Mouse (Mus musculus): Measurements from ENCODE around the gene Ifna16. TPM values are rescaled to one million over a fixed set of nuclear protein-coding genes. Genes with fewer than 3 reads are reported as not detected.

Ifna16 gene
- polyA plus RNA-seq, 1 experiment from 2014 or later = not detected

- no peak for ATAC-seq (replicated peaks; ENCODE audit: low FRiP score)
- no peak overlapping the region for H3K9ac ChIP-seq (ENCODE audit: low read length)
- H3K4me1 ChIP-seq (replicated peaks; ENCODE audit: control insufficient read depth, insufficient read depth, low read length) = no peaks in the 10 kb centered on the region
- H3K4me3 ChIP-seq (ENCODE audit: low read depth, low read length) = no peak overlapping the region
- H3K36me3 ChIP-seq (ENCODE audit: control insufficient read depth, insufficient read depth, low read length) = no peaks in the 10 kb centered on the region
- no peaks in the 10 kb centered on the region for H3K27me3 ChIP-seq (ENCODE audit: control insufficient read depth, insufficient read depth, low read length)
- no peak overlapping the region for H3K27ac ChIP-seq (ENCODE audit: low read depth, low read length)
- 94% methylated on average over 1 of the region's 1 CpGs for WGBS
- DNase-seq (ENCODE audit: low spot score) = no peak
- no peaks in the 10 kb centered on the region for H3K9me3 ChIP-seq (ENCODE audit: control insufficient read depth, low read length)
- no peak overlapping the region for H3K4me2 ChIP-seq (ENCODE audit: low read depth, low read length, severe bottlenecking)
These were observed 22.6 kb upstream of the Ifna16 start for GRCm38 (mm10) chr4:88699301-88699700.

- no peak overlapping the region for H3K9ac ChIP-seq (ENCODE audit: low read length)
- H3K9me3 ChIP-seq (ENCODE audit: control insufficient read depth, low read length) = no peaks in the 10 kb centered on the region
- no peaks in the 10 kb centered on the region for H3K27me3 ChIP-seq (ENCODE audit: control insufficient read depth, insufficient read depth, low read length)
- H3K4me2 ChIP-seq (ENCODE audit: low read depth, low read length, severe bottlenecking) = no peak overlapping the region
- no peaks in the 10 kb centered on the region for H3K36me3 ChIP-seq (ENCODE audit: control insufficient read depth, insufficient read depth, low read length)
- H3K4me3 ChIP-seq (ENCODE audit: low read depth, low read length) = no peak overlapping the region
- 90% methylated on average over 5 of the region's 5 CpGs for WGBS
- no peaks in the 10 kb centered on the region for H3K4me1 ChIP-seq (replicated peaks; ENCODE audit: control insufficient read depth, insufficient read depth, low read length)
- H3K27ac ChIP-seq (ENCODE audit: low read depth, low read length) = no peak overlapping the region
- DNase-seq (ENCODE audit: low spot score) = no peak
- ATAC-seq (replicated peaks; ENCODE audit: low FRiP score) = no peak
These were observed 22.1 kb upstream of the Ifna16 start for GRCm38 (mm10) chr4:88698781-88699180.

- no peak for DNase-seq (ENCODE audit: low spot score)
- Histone ChIP-seq H3K36me3 (ENCODE audit: control insufficient read depth, insufficient read depth, low read length) (no peaks in the 10 kb centered on the region), H3K27ac (ENCODE audit: low read depth, low read length) (no peak overlapping the region), H3K4me3 (ENCODE audit: low read depth, low read length) (no peak overlapping the region), H3K27me3 (ENCODE audit: control insufficient read depth, insufficient read depth, low read length) (no peaks in the 10 kb centered on the region), H3K4me2 (ENCODE audit: low read depth, low read length, severe bottlenecking) (no peak overlapping the region), H3K4me1 (replicated peaks; ENCODE audit: control insufficient read depth, insufficient read depth, low read length) (no peaks in the 10 kb centered on the region), H3K9ac (ENCODE audit: low read length) (no peak overlapping the region), H3K9me3 (ENCODE audit: control insufficient read depth, low read length) (no peaks in the 10 kb centered on the region)
- no peak for ATAC-seq (replicated peaks; ENCODE audit: low FRiP score)
- WGBS = 86% methylated on average over 4 of the region's 4 CpGs
These were observed 21.0 kb upstream of the Ifna16 start for GRCm38 (mm10) chr4:88697753-88698152.

GRCm38 (mm10) chr4:88697108-88697507, 20.4 kb upstream of the Ifna16 start:
- H3K4me1 ChIP-seq (replicated peaks; ENCODE audit: control insufficient read depth, insufficient read depth, low read length) = no peaks in the 10 kb centered on the region
- no peaks in the 10 kb centered on the region for H3K9me3 ChIP-seq (ENCODE audit: control insufficient read depth, low read length)
- no peak overlapping the region for H3K4me2 ChIP-seq (ENCODE audit: low read depth, low read length, severe bottlenecking)
- H3K36me3 ChIP-seq (ENCODE audit: control insufficient read depth, insufficient read depth, low read length) = no peaks in the 10 kb centered on the region
- H3K27ac ChIP-seq (ENCODE audit: low read depth, low read length) = no peak overlapping the region
- WGBS = 59% methylated on average over 6 of the region's 6 CpGs
- ATAC-seq (replicated peaks; ENCODE audit: low FRiP score) = no peak
- H3K4me3 ChIP-seq (ENCODE audit: low read depth, low read length) = no peak overlapping the region
- H3K9ac ChIP-seq (ENCODE audit: low read length) = no peak overlapping the region
- no peak for DNase-seq (ENCODE audit: low spot score)
- no peaks in the 10 kb centered on the region for H3K27me3 ChIP-seq (ENCODE audit: control insufficient read depth, insufficient read depth, low read length)

- peak; percentile 79 for ATAC-seq (replicated peaks; ENCODE audit: low FRiP score)
- WGBS = 21% methylated on average over 3 of the region's 3 CpGs
These were observed 19.6 kb upstream of the Ifna16 start for GRCm38 (mm10) chr4:88696237-88696884.

GRCm38 (mm10) chr4:88693392-88693791, 16.7 kb upstream of the Ifna16 start:
- Histone ChIP-seq H3K9ac (ENCODE audit: low read length) (no peak overlapping the region), H3K9me3 (ENCODE audit: control insufficient read depth, low read length) (no peaks in the 10 kb centered on the region), H3K27ac (ENCODE audit: low read depth, low read length) (no peak overlapping the region), H3K4me1 (replicated peaks; ENCODE audit: control insufficient read depth, insufficient read depth, low read length) (no peaks in the 10 kb centered on the region), H3K4me2 (ENCODE audit: low read depth, low read length, severe bottlenecking) (no peak overlapping the region), H3K27me3 (ENCODE audit: control insufficient read depth, insufficient read depth, low read length) (no peaks in the 10 kb centered on the region), H3K36me3 (ENCODE audit: control insufficient read depth, insufficient read depth, low read length) (no peaks in the 10 kb centered on the region), H3K4me3 (ENCODE audit: low read depth, low read length) (no peak overlapping the region)
- DNase-seq (ENCODE audit: low spot score) (no peak), ATAC-seq (replicated peaks; ENCODE audit: low FRiP score) (no peak)
- WGBS = 88% methylated on average over 2 of the region's 2 CpGs

More at GRCm38 (mm10) chr4:88696237-88696884, 19.6 kb upstream of the Ifna16 start:
- no peaks in the 10 kb centered on the region for H3K9me3 ChIP-seq (ENCODE audit: control insufficient read depth, low read length)
- no peak overlapping the region for H3K4me3 ChIP-seq (ENCODE audit: low read depth, low read length)
- H3K27ac ChIP-seq (ENCODE audit: low read depth, low read length) = no peak overlapping the region
- no peak overlapping the region for H3K4me2 ChIP-seq (ENCODE audit: low read depth, low read length, severe bottlenecking)
- no peak overlapping the region for H3K9ac ChIP-seq (ENCODE audit: low read length)
- H3K36me3 ChIP-seq (ENCODE audit: control insufficient read depth, insufficient read depth, low read length) = no peaks in the 10 kb centered on the region
- peak; percentile 88 for DNase-seq (ENCODE audit: low spot score)
- H3K4me1 ChIP-seq (replicated peaks; ENCODE audit: control insufficient read depth, insufficient read depth, low read length) = no peaks in the 10 kb centered on the region
- H3K27me3 ChIP-seq (ENCODE audit: control insufficient read depth, insufficient read depth, low read length) = no peaks in the 10 kb centered on the region

- 90% methylated on average over 1 of the region's 1 CpGs for WGBS
- no peaks in the 10 kb centered on the region for H3K9me3 ChIP-seq (ENCODE audit: control insufficient read depth, low read length)
- H3K36me3 ChIP-seq (ENCODE audit: control insufficient read depth, insufficient read depth, low read length) = no peaks in the 10 kb centered on the region
- no peak overlapping the region for H3K4me2 ChIP-seq (ENCODE audit: low read depth, low read length, severe bottlenecking)
- ATAC-seq (replicated peaks; ENCODE audit: low FRiP score) = no peak
- no peak overlapping the region for H3K9ac ChIP-seq (ENCODE audit: low read length)
- H3K4me1 ChIP-seq (replicated peaks; ENCODE audit: control insufficient read depth, insufficient read depth, low read length) = no peaks in the 10 kb centered on the region
- H3K4me3 ChIP-seq (ENCODE audit: low read depth, low read length) = no peak overlapping the region
- no peaks in the 10 kb centered on the region for H3K27me3 ChIP-seq (ENCODE audit: control insufficient read depth, insufficient read depth, low read length)
- no peak for DNase-seq (ENCODE audit: low spot score)
- H3K27ac ChIP-seq (ENCODE audit: low read depth, low read length) = no peak overlapping the region
These were observed 15.8 kb upstream of the Ifna16 start for GRCm38 (mm10) chr4:88692537-88692936.

- H3K36me3 ChIP-seq (ENCODE audit: control insufficient read depth, insufficient read depth, low read length) = no peaks in the 10 kb centered on the region
- no peaks in the 10 kb centered on the region for H3K27me3 ChIP-seq (ENCODE audit: control insufficient read depth, insufficient read depth, low read length)
- H3K4me2 ChIP-seq (ENCODE audit: low read depth, low read length, severe bottlenecking) = no peak within 1 kb of the TSS
- no peak within 1 kb of the TSS for H3K9ac ChIP-seq (ENCODE audit: low read length)
- H3K9me3 ChIP-seq (ENCODE audit: control insufficient read depth, low read length) = no peaks in the 10 kb centered on the region
- 62% methylated on average over 2 of the region's 2 CpGs for WGBS
- ATAC-seq (replicated peaks; ENCODE audit: low FRiP score) (no peak), DNase-seq (ENCODE audit: low spot score) (no peak)
- H3K27ac ChIP-seq (ENCODE audit: low read depth, low read length) = no peak within 1 kb of the TSS
- H3K4me3 ChIP-seq (ENCODE audit: low read depth, low read length) = no peak within 1 kb of the TSS
- no peaks in the 10 kb centered on the region for H3K4me1 ChIP-seq (replicated peaks; ENCODE audit: control insufficient read depth, insufficient read depth, low read length)
These were observed 14.5 kb upstream of the Ifna16 start, which contains the start of gene Ifnab for GRCm38 (mm10) chr4:88691259-88691658. TSS of gene Ifnab (minus strand) at chr4:88691359.

GRCm38 (mm10) chr4:88683812-88684211, 7.1 kb upstream of the Ifna16 start, which contains the start of gene Ifna2:
TSS of gene Ifna2 (minus strand) at chr4:88683912.
- Histone ChIP-seq H3K27ac (ENCODE audit: low read depth, low read length) (no peak within 1 kb of the TSS), H3K27me3 (ENCODE audit: control insufficient read depth, insufficient read depth, low read length) (no peaks in the 10 kb centered on the region), H3K36me3 (ENCODE audit: control insufficient read depth, insufficient read depth, low read length) (no peaks in the 10 kb centered on the region), H3K9me3 (ENCODE audit: control insufficient read depth, low read length) (no peaks in the 10 kb centered on the region), H3K4me1 (replicated peaks; ENCODE audit: control insufficient read depth, insufficient read depth, low read length) (no peaks in the 10 kb centered on the region), H3K4me2 (ENCODE audit: low read depth, low read length, severe bottlenecking) (no peak within 1 kb of the TSS), H3K9ac (ENCODE audit: low read length) (no peak within 1 kb of the TSS), H3K4me3 (ENCODE audit: low read depth, low read length) (no peak within 1 kb of the TSS)
- DNase-seq (ENCODE audit: low spot score) (no peak), ATAC-seq (replicated peaks; ENCODE audit: low FRiP score) (no peak)
- WGBS = 93% methylated on average over 1 of the region's 1 CpGs
